Mouse (Mus musculus): ENCODE data around the gene 2310039H08Rik. TPM values are rescaled to one million over a fixed set of nuclear protein-coding genes. Genes with fewer than 3 reads are reported as not detected.
"Not testable (repeated sequence)": the region's sequence is repeated elsewhere in the genome, so short reads cannot be mapped to it uniquely, and the experiment has no call there.

Gene 2310039H08Rik
- total RNA-seq, 2 experiments from 2014 or later = 31.3 to 33.2 TPM

- no peak for DNase-seq
- intact Hi-C loops (cut with DNase I) = no loop called here
- Histone ChIP-seq H3K4me3 (no peak overlapping the region), H3K27ac (no peak overlapping the region)
- no peak for TF ChIP-seq CTCF (IDR thresholded peaks at IDR 0.05)
Measured at GRCm38 (mm10) chr17:46770546-46770945, 1.9 kb upstream of the 2310039H08Rik start.

GRCm38 (mm10) chr17:46771025-46771424 is 1.4 kb upstream of the 2310039H08Rik start:
- Histone ChIP-seq H3K27ac (no peak overlapping the region), H3K4me3 (no peak overlapping the region)
- DNase-seq = no peak
- intact Hi-C loops (cut with DNase I) = no loop called here
- no peak for TF ChIP-seq CTCF (IDR thresholded peaks at IDR 0.05)

- DNase-seq = no peak
- Histone ChIP-seq H3K27ac (peak overlapping the region; percentile 96), H3K4me3 (peak overlapping the region; percentile 81)
- intact Hi-C loops (cut with DNase I) = no loop called here
- TF ChIP-seq CTCF (IDR thresholded peaks at IDR 0.05) = no peak
Measured at GRCm38 (mm10) chr17:46771616-46772015, 819 bp upstream of the 2310039H08Rik start.

- TF ChIP-seq CTCF (IDR thresholded peaks at IDR 0.05) = no peak
- H3K27ac ChIP-seq = peak overlapping the region; percentile 96
- intact Hi-C loops (cut with DNase I) = no loop called here
- H3K4me3 ChIP-seq = peak overlapping the region; percentile 81
- DNase-seq = no peak
Measured at GRCm38 (mm10) chr17:46772038-46772403, 414 bp upstream of the 2310039H08Rik start.

- H3K4me3 ChIP-seq = peak overlapping the region; percentile 81
- peak; percentile 10; the same call in 1 of the 2 replicates for TF ChIP-seq CTCF (IDR thresholded peaks at IDR 0.05)
- intact Hi-C loops (cut with DNase I) = no loop called here
- H3K27ac ChIP-seq = peak overlapping the region; percentile 96
- no peak for DNase-seq
Measured at GRCm38 (mm10) chr17:46773278-46774130, 1.1 kb downstream of the 2310039H08Rik start.

- intact Hi-C loops (cut with DNase I) = no loop called here
- Histone ChIP-seq H3K27ac (peak overlapping the region; percentile 96), H3K4me3 (peak overlapping the region; percentile 81)
- no peak for DNase-seq
- no peak for TF ChIP-seq CTCF (IDR thresholded peaks at IDR 0.05)
Measured at GRCm38 (mm10) chr17:46774131-46774472, 1.7 kb downstream of the 2310039H08Rik start.

- DNase-seq = no peak
- no peak overlapping the region for H3K27ac ChIP-seq
- intact Hi-C loops (cut with DNase I) = no loop called here
- TF ChIP-seq CTCF (IDR thresholded peaks at IDR 0.05) = no peak
- no peak overlapping the region for H3K4me3 ChIP-seq
Measured at GRCm38 (mm10) chr17:46775070-46775469, 2.6 kb downstream of the 2310039H08Rik start.

- intact Hi-C loops (cut with DNase I) = no loop called here
- TF ChIP-seq CTCF (IDR thresholded peaks at IDR 0.05) = no peak
Measured at GRCm38 (mm10) chr17:46776087-46776486, 3.7 kb downstream of the 2310039H08Rik start.

GRCm38 (mm10) chr17:46781876-46782275 is 9.4 kb downstream of the 2310039H08Rik start:
- intact Hi-C loops (cut with DNase I) = loop anchor here (2.0 to 5.0 kb wide), 2 partner anchors 75 to 107 kb away; partner anchors contain the start of gene Bicral
- no peak for TF ChIP-seq CTCF (IDR thresholded peaks at IDR 0.05)
- no peak for DNase-seq

More at GRCm38 (mm10) chr17:46776087-46776486, 3.7 kb downstream of the 2310039H08Rik start:
- H3K4me3 ChIP-seq = no peak overlapping the region
- no peak overlapping the region for H3K27ac ChIP-seq
- DNase-seq = no peak

GRCm38 (mm10) chr17:46782341-46783221 is 10.1 kb downstream of the 2310039H08Rik start, which contains the start of gene Rpl7l1:
Gene Rpl7l1, minus strand, starts transcription at chr17:46782672.
- intact Hi-C loops (cut with DNase I) = loop anchor here (2.0 to 5.0 kb wide), 2 partner anchors 75 to 106 kb away; partner anchors contain the start of gene Bicral
- DNase-seq = peak; percentile 95
- TF ChIP-seq CTCF (IDR thresholded peaks at IDR 0.05) = peak; percentile 78
- Histone ChIP-seq H3K4me3 (peak within 1 kb of the TSS; percentile 96), H3K27ac (peak within 1 kb of the TSS; percentile 84)

More at GRCm38 (mm10) chr17:46781876-46782275, 9.4 kb downstream of the 2310039H08Rik start:
- peak overlapping the region; percentile 84 for H3K27ac ChIP-seq
- peak overlapping the region; percentile 96 for H3K4me3 ChIP-seq

- Histone ChIP-seq H3K27ac (peak overlapping the region; percentile 84), H3K4me3 (peak overlapping the region; percentile 96)
- intact Hi-C loops (cut with DNase I) = loop anchor here (2.0 to 5.0 kb wide), 2 partner anchors 74 to 106 kb away; partner anchors contain the start of gene Bicral
- no peak for DNase-seq
- TF ChIP-seq CTCF (IDR thresholded peaks at IDR 0.05) = no peak
Measured at GRCm38 (mm10) chr17:46783222-46783565, 10.8 kb downstream of the 2310039H08Rik start.

GRCm38 (mm10) chr17:46786952-46787351 is 14.5 kb downstream of the 2310039H08Rik start:
- DNase-seq = no peak
- no peak for TF ChIP-seq CTCF (IDR thresholded peaks at IDR 0.05)
- intact Hi-C loops (cut with DNase I) = no loop called here
- no peak overlapping the region for H3K27ac ChIP-seq
- H3K4me3 ChIP-seq = no peak overlapping the region

- intact Hi-C loops (cut with DNase I); H3K27ac ChIP-seq; H3K4me3 ChIP-seq; DNase-seq: not testable (repeated sequence)
Measured at GRCm38 (mm10) chr17:46787974-46788373, 15.5 kb downstream of the 2310039H08Rik start.

All from gastrocnemius, adult 2 months (tissue).